Mouse (Mus musculus) CD4-positive, CD25-positive, alpha-beta regulatory T cell, adult 9 weeks (primary cell): ENCODE data around the gene Dcaf7. TPM values are rescaled to one million over a fixed set of nuclear protein-coding genes. Genes with fewer than 3 reads are reported as not detected.

ENCODE experiments used
- polyA plus RNA-seq: library from polyadenylated mRNA; unstranded; fragments of 100-300 nt; shearing (Covaris generic); gene quantifications from one replicate; pipeline ENCODE4 v1.2.1, GENCODE M21; 2017

The Dcaf7 gene
- 67.4 TPM for polyA plus RNA-seq

DNA sequence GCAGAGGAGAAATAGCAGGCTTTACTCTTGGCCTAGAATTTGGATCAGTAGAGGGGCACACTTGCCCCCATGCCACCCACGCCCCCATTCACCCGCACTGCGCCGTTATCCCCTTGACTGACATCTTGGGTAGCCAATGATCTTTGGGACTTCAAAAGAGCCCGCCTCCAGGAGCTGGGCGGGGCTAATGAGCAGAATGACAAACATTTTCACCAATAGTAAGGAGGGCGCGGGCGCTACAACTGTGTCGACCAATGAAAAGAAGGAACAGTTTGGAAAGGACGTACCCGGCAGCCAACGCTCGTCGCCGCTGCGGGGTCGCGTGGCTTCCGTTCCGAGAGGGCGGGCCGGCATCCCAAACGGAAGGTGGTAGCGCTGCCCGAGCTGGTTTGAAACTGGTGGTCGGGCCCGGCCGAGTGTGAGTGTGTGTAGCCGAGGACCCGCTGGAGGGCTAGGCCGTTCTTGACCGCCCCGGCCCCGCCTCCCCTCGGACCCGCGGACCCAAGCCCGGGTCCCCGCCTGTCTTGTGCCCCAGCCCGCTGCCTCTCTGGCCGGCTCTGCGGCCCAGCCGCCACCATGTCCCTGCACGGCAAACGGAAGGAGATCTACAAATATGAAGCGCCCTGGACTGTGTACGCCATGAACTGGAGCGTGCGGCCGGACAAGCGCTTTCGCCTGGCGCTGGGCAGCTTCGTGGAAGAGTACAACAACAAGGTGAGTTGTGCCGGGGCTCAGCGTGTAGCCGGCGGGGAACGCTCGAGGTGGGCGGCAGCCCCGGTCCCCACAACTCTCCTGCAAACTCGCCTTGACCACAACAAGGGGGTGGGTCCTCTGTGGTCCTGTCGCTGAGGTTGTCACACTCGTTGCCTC, at the start of gene Dcaf7:
Gene Dcaf7 (plus strand): TSS at position 325 of the 870 bp plus-strand sequence.

DNA sequence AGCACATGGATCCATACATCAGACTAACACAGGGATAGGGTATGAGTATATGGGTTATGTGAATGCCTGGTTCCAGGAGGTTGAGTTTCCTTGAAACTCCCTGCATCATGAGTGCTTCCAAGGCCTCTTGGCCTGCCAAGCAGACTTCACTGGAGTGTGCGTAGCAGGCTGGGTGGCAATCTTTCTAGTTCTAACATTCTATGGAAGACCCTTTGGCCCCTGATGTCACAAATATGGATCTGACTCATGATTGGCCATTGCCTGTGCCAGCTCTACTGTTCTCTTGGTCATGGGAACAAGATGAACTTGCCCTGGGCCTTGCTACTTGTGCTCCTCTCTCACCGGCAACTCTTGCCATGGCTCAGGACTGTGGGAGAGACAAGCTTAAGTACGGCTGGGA, 42.3 kb upstream of the Dcaf7 start, which contains the start of gene Ace3:
Gene Ace3 (plus strand): TSS at position 301 of the 400 bp plus-strand sequence.

DNA sequence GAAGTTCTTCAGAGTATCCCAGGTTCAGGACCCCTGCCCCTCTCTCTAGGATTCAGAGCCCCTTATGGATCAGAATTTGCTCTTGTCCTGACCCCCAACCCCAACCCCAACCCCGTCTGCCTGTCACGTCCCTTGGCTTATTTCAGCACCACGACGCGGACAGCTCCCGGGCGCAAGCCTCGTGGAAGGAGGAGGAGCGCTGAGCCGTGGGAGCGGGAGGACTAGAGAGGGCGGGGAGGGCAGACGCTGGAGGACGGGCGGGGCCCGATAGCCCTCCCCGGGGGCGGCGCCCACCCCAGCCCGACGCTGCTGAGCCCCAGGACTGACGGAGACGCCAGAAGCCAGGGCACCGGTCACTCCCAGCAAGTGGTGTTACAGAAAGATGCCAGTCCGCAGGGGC, 28.9 kb upstream of the Dcaf7 start, which contains the start of gene Kcnh6:
Gene Kcnh6 (plus strand): TSS at position 304 of the 400 bp plus-strand sequence.

DNA sequence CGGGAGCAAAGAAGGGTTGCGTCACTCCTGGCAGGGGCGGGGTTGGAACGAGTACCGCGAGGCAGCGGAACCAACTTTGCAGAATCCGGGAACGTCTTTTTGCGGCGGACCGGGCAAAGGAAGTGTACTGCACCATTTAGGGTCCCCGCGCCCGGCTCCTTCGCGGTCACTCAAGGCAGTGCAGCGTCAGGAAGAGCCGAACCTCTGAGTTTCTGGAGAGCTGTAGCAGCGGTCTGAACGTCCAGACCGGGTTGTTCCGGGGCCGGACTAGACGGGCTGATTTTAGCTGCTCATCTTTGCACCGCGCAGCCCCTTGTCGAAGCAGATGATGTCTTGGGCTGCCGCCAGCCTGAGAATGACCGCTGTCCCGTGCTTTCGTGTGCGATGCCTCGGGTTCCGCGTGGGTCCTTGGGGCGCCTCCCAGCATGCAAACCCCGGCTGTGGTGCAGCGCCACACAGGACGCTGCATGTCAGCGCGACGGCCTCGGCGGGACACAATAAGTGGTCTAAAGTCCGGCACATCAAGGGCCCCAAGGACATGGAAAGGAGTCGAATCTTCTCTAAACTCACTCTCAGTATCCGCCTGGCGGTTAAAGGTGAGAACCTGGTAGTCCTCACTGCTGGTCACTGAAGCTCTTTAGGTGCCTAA, 29.4 kb downstream of the Dcaf7 start, which contains the start of gene Taco1:
Gene Taco1 (plus strand): TSS at position 139 of the 649 bp plus-strand sequence.

DNA sequence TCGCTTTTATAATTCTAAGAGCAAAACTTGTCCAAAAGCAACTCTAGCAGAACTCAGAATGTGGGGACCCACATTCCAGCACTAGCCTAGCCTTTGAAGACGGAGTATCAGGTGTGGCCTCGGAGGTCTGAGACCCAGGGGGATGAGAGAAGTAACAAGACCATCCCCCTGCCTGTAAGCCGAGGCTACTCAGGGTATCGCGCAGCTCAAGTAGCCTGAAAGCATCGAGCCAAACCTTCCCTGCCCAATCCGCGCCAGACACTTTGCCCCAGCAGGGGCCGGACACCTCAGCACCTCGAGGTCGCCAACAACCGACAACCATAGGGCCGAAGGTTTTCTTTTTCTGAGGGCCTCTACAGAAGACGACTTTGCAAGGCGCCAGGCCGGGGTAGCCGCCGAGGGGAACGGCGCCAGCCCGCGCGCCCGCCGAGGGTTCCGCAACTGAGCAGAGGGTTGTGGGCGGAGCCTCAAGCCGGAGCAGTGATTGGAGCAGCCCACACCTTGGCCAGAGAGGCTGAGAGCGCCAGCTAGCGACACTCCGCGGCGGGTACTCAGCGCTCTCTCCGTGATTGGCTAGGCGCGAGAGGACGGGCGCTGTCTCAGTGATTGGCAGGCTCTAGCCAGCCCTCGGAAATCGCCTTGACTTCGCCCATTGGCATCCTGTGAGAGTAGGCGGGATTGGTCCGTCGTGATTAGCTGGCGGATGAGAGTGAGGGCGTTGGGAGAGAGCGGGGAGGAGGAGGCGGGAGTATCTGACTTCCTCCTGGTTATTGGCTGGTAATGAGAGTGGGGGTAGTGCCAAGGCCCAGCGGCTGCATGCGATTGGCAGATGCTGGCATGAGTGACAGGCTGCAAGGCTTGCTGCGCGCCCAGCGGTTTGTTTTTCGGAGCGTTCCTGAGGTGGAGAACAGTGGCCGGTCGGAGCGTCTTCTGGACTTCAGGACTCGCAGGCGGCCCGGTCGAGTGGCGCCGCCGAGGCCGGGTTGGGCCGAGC, 47.3 kb downstream of the Dcaf7 start, which contains the start of gene Map3k3:
Gene Map3k3 (plus strand): TSS at position 906 of the 994 bp plus-strand sequence.

Other genes with a start within 250 kb of the Dcaf7 start
- gene Cyb561, start 83.5 kb upstream of the Dcaf7 start, polyA plus RNA-seq, result 0.88 TPM
- not detected for gene Ace, start 68.9 kb upstream of the Dcaf7 start, polyA plus RNA-seq
- gene Ace3, start 42.2 kb upstream of the Dcaf7 start, polyA plus RNA-seq, result not detected
- 0.14 TPM for gene Kcnh6, start 28.7 kb upstream of the Dcaf7 start, polyA plus RNA-seq
- gene Taco1, start 29.2 kb downstream of the Dcaf7 start, polyA plus RNA-seq, result 16.8 TPM
- 15.1 TPM for gene Map3k3, start 47.7 kb downstream of the Dcaf7 start, polyA plus RNA-seq
- 1.4 TPM for gene Gm10840, start 124.0 kb downstream of the Dcaf7 start, polyA plus RNA-seq
- gene Limd2, start 124.0 kb downstream of the Dcaf7 start, polyA plus RNA-seq, result 784 TPM
- 42.8 TPM for gene Strada, start 165.3 kb downstream of the Dcaf7 start, polyA plus RNA-seq
- 129 TPM for gene Ccdc47, start 179.5 kb downstream of the Dcaf7 start, polyA plus RNA-seq
- gene Ddx42, start 180.1 kb downstream of the Dcaf7 start, polyA plus RNA-seq, result 67.6 TPM
- 86.8 TPM for gene Ftsj3, start 219.2 kb downstream of the Dcaf7 start, polyA plus RNA-seq
- gene Psmc5, start 219.3 kb downstream of the Dcaf7 start, polyA plus RNA-seq, result 202 TPM
- gene Smarcd2, start 236.1 kb downstream of the Dcaf7 start, polyA plus RNA-seq, result 9.2 TPM
- gene Tcam1, start 239.8 kb downstream of the Dcaf7 start, polyA plus RNA-seq, result 0.17 TPM